Mouse (Mus musculus) gastrocnemius, adult 2 months (tissue): ENCODE measurements around the gene Clec16a. TPM values are rescaled to one million over a fixed set of nuclear protein-coding genes. Genes with fewer than 3 reads are reported as not detected.

Experiments used
- DNase-seq: peaks from one replicate; pipeline ENCODE4 v3.0.0; 2022
- H3K27ac ChIP-seq: fragments of 200-600 bp; 2 replicates; pipeline ENCODE4 v1.8.1; 2022; ENCODE audit warnings: mild to moderate bottlenecking
- H3K4me3 ChIP-seq: fragments of 200-600 bp; 2 replicates; pipeline ENCODE4 v1.8.1; 2022; ENCODE audit warnings: mild to moderate bottlenecking, moderate library complexity
- CTCF ChIP-seq: fragments of 200-600 bp; IDR thresholded peaks from 2 replicates; pipeline ENCODE4 v1.8.1; 2022; ENCODE audit warnings: antibody characterized with exemption, mild to moderate bottlenecking, moderate library complexity
- intact Hi-C: fragments of 180-260 bp; cut with DNase I; formaldehyde crosslinking; loops from one replicate; pipeline ENCODE4 v1.15.1; 2025
- total RNA-seq, 2 experiments: library from RNA; stranded (reverse); gene quantifications; 2 replicates each; pipeline ENCODE4 v1.2.3; 2021

The Clec16a gene
- total RNA-seq, 2 experiments from 2014 or later: 60.6 to 72.7 TPM

DNA sequence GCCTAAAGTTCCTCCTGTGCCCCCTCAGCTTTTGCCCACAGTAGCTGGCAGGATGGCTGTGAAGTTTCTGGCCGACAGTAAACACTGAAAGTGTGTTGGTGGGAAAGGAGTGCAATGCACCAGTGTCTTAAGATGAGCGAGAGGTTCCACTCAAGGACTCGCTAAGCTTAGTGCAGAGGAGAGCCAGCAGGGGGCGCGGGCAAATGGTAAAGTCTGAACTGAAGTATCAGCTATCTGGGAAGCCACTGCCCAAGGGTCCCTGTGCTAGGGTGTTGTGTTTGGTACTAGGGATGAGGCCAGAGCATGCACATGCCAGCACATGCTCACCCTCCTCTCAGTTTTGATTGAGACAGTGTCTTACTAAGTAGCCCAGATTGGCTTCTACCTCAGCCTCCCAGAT is 94.9 kb downstream of the Clec16a start:
- H3K27ac ChIP-seq: no peak overlapping the region
- TF ChIP-seq CTCF: peak; percentile 79
- DNase-seq: peak; percentile 85
- no peak overlapping the region for H3K4me3 ChIP-seq
- intact Hi-C loops: loop anchor here (2.0 to 5.0 kb wide), 3 partner anchors 127 to 207 kb away; partner anchors contain the start of gene Socs1

DNA sequence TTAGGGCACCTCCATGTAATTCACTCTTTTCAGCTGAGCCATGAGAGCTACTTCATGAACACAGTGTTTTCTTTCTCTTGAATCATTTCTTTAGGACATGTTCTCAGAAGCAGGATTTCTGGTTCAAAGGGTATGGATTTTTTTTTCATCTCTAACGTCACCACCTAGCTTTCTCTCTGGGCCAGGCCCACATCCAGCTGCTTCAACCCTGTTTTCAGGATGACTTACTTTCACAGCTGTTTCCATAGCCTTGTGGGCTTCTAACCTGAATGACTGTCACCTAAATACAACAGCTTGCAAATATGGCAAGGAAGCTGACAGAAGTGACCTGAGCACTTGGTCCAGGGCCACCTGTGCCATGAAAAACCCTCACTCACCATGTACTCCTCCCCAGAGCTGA is 96.0 kb downstream of the Clec16a start:
- Histone ChIP-seq H3K4me3 (no peak overlapping the region), H3K27ac (no peak overlapping the region)
- TF ChIP-seq CTCF: no peak
- DNase-seq: peak; percentile 11
- intact Hi-C loops: loop anchor here (2.0 to 5.0 kb wide), 3 partner anchors 126 to 206 kb away; partner anchors contain the start of gene Socs1

DNA sequence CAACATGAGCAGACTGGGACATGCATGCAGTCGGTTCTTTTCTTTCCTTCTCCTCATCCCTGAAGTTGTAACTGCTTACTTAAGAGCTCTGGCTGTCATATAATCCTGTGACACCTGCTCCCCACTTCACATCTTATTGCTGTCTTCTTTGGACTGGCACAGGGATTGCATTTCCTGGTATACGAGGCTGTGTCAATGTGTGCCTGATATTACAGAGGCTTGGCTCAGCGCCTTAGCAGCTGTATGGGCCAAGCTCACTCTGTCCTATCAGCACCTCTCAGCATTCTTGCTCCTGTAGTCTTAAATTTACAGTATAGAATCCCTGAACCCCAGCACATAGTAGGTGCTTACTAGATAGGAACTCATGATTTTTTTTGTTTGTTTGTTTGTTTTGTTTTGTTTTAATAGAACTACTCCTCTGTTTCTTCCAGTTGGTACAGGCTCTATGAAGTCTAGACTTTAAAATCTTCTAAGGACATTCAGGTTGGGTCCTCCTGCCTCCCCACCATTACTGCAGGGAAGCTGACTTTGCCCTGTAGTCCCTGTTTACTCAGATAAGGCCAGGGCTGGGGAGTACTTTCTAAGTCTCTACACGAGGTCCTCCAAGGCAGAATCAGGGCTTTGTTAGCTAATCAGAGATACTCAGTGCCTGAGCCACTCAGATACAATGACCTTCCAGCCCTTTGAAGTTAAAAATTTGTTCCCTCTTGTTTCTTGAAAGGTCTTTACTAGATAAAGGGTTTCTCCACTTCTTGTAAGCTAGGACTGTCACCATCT is 97.9 kb downstream of the Clec16a start:
- H3K4me3 ChIP-seq: no peak overlapping the region
- no peak for TF ChIP-seq CTCF
- DNase-seq: peak; percentile 84
- intact Hi-C loops: loop anchor here (5.0 kb wide), 1 partner anchor 124 kb away; no protein-coding TSS in a partner anchor
- peak overlapping the region; percentile 63 for H3K27ac ChIP-seq

DNA sequence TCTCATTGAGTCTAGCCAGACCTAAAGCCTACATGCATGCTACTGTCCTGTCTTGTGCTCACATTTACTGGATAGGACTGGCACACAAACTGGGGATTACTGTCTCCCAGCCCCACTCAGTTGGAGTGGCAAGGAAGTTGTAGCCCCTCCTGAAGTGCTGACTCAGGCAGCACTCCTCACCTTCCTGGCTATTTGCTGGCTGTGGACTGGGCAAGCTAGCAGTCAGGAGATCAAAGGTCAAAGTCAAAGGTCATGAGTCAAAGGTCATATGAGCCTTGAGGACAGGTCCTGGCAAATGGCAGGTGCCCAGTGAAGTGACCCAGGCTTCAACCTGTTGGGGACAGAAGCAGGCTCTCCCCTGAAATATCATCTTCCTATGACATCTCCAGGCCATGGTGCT is 99.1 kb downstream of the Clec16a start:
- intact Hi-C loops: loop anchor here (5.0 kb wide), 1 partner anchor 123 kb away; no protein-coding TSS in a partner anchor
- no peak overlapping the region for H3K4me3 ChIP-seq
- no peak for DNase-seq
- H3K27ac ChIP-seq: no peak overlapping the region
- TF ChIP-seq CTCF: no peak

DNA sequence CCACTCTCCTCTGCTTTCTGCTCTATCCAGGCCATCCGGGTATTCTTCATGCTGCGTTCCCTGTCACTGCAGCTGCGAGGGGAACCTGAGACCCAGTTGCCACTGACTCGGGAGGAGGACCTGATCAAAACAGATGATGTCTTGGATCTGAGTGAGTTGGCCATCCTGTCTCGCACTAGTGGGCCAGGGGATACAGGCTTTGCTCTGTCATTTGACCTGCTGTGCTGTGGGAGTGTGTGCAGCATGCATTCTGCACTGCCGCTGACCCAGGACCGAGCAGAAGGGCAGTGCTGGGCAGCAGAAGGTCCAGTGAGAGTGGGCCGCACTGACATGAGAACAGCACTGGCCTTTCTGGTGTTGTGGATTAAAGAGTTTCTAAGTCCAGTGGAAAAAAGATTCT is 99.6 kb downstream of the Clec16a start:
- H3K27ac ChIP-seq: no peak overlapping the region
- TF ChIP-seq CTCF: no peak
- intact Hi-C loops: loop anchor here (5.0 kb wide), 1 partner anchor 123 kb away; no protein-coding TSS in a partner anchor
- H3K4me3 ChIP-seq: no peak overlapping the region
- peak; percentile 23 for DNase-seq

DNA sequence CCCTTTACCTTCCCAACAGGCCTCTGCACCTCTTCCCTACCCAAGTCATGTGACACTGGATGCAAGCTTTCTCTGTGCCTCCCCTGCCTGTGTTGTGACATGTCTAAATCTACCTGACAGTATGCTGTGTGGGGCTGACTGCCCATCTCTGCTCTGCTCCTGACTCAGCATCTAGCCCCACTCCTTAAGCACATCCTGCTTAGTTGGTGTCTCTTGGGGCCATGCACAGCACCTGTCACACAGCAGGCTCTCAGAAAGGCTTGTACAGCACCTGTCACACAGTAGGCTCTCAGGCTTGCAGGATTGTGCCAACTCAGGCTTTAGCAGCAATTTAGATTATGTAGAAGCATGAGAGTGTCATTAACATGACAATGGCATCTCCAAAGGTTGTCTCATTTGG is 106.7 kb downstream of the Clec16a start:
- DNase-seq: peak; percentile 23
- intact Hi-C loops: no loop called here
- H3K4me3 ChIP-seq: no peak overlapping the region
- no peak for TF ChIP-seq CTCF
- H3K27ac ChIP-seq: no peak overlapping the region

DNA sequence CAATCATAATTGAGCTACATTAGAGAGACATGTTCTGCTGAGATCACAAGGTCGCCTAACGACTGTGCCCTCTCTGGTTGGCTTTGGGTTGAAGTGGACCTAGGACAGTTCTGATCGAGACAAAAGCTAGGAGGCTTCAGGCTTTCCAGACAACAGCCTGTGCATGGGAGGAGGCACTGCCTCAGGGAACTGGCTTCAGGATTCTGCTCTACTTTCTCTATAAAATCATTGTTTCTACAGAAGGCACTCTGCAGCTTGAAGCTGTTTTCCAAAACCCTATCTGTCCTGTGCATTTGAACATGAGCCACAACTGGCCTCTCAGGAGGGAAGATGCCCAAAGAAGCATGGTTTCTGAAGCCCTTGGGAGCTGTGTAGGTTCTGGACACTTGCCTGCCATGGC is 107.8 kb downstream of the Clec16a start:
- no peak for TF ChIP-seq CTCF
- DNase-seq: no peak
- Histone ChIP-seq H3K4me3 (no peak overlapping the region), H3K27ac (no peak overlapping the region)
- intact Hi-C loops: no loop called here

DNA sequence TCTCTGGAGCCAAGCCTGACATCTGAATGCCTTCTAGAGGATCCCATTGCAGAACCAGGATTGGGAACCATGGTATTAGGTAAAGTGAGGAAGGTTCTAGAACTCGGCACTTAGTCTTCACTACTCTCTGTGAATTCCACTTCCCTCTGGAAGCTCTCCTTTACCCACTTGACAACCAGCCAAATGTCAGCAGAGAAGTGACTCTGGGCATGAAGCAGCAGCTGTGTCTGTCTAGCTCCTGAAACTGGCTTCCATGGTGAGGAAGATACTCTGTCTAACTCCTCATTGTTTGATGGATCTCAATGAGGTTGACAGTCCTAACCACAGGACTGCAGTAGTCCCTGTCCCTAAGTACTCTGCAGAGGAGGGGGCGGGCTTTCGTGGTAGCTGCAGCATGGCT is 110.1 kb downstream of the Clec16a start:
- Histone ChIP-seq H3K4me3 (no peak overlapping the region), H3K27ac (peak overlapping the region; percentile 28; the same call in 1 of the 2 replicates)
- DNase-seq: no peak
- intact Hi-C loops: no loop called here
- TF ChIP-seq CTCF: no peak

DNA sequence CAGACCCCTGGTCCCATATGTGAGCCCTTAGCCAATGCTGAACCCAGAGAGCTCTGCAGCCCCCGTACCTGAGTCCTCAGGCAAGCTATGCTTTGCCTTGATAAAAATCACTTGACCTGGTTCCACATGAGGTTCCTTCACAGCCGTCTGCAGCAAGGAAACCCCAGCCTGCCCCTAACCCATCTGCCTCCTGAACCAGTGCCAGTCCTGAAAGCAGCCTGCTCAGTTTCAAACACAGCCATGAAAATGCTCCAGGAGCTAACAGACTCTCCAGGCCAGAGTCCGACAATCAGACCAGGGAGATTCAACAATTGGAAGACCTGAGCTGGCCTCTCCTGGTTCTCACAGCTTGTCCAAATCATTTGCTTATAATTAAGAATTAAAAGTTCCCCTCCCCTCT is 110.8 kb downstream of the Clec16a start:
- TF ChIP-seq CTCF: no peak
- intact Hi-C loops: no loop called here
- no peak for DNase-seq
- H3K4me3 ChIP-seq: no peak overlapping the region
- peak overlapping the region; percentile 28; the same call in 1 of the 2 replicates for H3K27ac ChIP-seq

DNA sequence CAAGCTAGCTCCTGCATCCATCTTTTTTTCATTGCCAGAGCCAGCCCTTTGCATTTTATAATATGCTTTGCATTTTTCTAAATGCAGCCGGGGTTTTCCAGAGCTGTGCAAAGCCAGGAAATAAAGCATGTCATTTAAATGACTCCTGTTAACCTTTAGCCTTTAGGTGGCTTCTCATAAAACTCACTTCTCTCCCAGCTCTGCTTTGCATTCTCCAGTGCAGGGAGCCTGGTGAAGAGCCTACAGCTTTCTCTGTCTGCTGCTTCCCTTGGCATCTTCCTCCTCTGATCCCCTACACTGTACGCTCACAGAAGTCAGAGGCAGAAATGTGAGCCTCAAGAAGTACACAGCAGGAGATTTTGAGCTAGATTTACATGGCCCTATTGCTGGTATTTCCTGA is 111.3 kb downstream of the Clec16a start:
- TF ChIP-seq CTCF: no peak
- Histone ChIP-seq H3K4me3 (no peak overlapping the region), H3K27ac (peak overlapping the region; percentile 28)
- intact Hi-C loops: no loop called here
- no peak for DNase-seq

DNA sequence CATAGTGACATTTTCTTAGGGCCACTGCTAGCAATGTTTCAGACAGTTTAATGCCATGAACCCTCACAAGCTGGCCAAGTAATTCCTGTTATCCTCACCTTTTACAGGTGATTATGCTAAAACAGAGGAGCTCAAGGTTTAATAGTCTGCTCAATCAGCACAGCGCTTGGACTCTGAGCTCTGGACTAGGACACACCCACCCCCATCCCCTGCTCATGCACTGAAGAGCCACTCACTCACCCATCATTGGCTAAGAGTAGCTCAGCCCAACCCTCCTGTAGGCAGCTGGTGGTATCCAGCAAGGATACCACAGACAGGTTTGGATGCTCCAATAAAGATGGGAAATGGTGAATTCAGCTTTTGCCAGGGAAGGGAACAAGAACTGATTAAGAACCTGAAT is 111.8 kb downstream of the Clec16a start:
- intact Hi-C loops: no loop called here

DNA sequence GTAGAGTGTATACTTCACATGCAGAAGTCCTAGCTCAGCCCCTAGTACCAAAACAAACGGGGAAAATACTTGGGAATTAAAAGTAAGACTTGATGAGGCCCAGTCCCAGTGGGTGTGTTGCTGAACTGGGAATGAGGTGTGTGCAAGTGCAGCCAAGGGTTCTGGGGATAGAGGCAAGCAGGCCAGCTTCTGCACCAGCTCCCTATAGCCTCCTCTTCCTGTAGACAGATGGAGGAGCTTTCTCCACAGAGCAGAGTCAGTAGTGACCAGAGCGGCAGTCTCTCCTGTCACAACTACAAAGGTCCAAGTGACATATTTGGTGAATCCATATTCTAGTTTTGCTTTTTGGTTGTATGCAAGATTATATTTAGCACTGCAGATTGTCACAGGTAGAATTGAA is 114.1 kb downstream of the Clec16a start:
- intact Hi-C loops: no loop called here
- DNase-seq: no peak

More for the DNA sequence above, 111.8 kb downstream of the Clec16a start:
- TF ChIP-seq CTCF: no peak
- no peak for DNase-seq
- no peak overlapping the region for H3K4me3 ChIP-seq
- peak overlapping the region; percentile 28 for H3K27ac ChIP-seq

DNA sequence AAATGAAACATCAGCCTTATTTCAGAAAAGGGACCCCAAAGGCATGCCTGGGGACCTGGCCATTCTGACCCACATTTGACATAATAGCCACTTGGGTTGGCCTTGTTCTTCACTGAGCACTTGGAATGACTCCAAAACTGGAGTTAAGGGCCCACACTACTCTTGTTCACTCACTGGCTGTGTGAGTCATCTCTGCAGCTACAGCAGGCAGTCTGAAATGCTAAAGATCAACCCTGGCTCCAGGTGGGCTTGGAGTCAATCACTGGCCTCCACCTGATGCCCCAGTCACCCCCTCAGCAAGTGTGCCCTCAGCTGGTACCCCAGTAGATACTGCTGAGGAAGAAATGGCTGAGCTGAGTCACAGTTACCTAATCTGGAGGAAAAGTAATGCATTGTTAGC is 115.4 kb downstream of the Clec16a start:
- H3K27ac ChIP-seq: no peak overlapping the region

More for the DNA sequence above, 114.1 kb downstream of the Clec16a start:
- H3K4me3 ChIP-seq: no peak overlapping the region
- no peak overlapping the region for H3K27ac ChIP-seq
- no peak for TF ChIP-seq CTCF

More for the DNA sequence above, 115.4 kb downstream of the Clec16a start:
- H3K4me3 ChIP-seq: no peak overlapping the region
- DNase-seq: no peak
- no peak for TF ChIP-seq CTCF
- intact Hi-C loops: no loop called here
